Mouse (Mus musculus): ENCODE measurements at regions not wholly inside any gene's neighbourhood (a gene's known extent, or its start where the extent isn't known, plus 50 kb on each side); places are given as distances from the start of the nearest gene placed in this dataset.

DNA sequence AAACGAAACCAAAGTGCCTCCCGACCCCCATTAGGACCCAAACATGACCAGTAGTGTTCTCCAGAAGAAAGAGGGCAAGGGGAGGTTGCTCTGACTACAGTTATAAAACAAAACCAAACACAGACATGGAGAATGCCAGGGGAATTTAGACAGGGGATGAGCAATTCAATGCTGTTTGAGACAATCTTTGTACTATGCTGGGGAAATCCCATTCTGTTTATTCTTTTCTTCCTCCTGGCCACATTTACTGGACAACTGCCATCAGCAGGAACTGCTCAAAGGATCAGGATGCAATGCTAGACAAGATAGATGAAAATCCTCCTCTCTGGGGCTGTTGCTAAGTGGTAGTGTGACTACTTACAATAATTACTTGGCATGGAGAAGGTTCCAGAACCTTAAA lies 574.5 kb upstream of the Fam160b2 start:
- no peak for TF ChIP-seq POLR2A (IDR thresholded peaks at IDR 0.05; ENCODE audit: borderline replicate concordance, extremely low read depth, low read depth, low read length)
- no peak for TF ChIP-seq CTCF (IDR thresholded peaks at IDR 0.05; ENCODE audit: insufficient read depth, low read length)
